Mouse (Mus musculus) colon, adult 2 months (tissue): ENCODE data around the gene Pgk1. TPM values are rescaled to one million over a fixed set of nuclear protein-coding genes. Genes with fewer than 3 reads are reported as not detected.

Experiments
- polyA plus RNA-seq: library from polyadenylated mRNA; depleted of rRNA; stranded (reverse); fragments of >200 nt; gene quantifications from 2 replicates; pipeline ENCODE4 v1.2.3, GENCODE M21; 2012; rRNA removed

Pgk1 gene
- polyA plus RNA-seq, result 59.7 and 67.2 TPM in 2 replicates

GRCm38 (mm10) chrX:106186713-106187649, at the start of gene Pgk1:
Gene Pgk1 (plus strand): TSS chrX:106187100.

GRCm38 (mm10) chrX:106142936-106143335, 44.0 kb upstream of the Pgk1 start, which contains the start of gene Tlr13:
Gene Tlr13 (plus strand): TSS chrX:106143204.

GRCm38 (mm10) chrX:106221058-106221457, 34.2 kb downstream of the Pgk1 start, which contains the start of gene Taf9b:
Gene Taf9b (minus strand): TSS chrX:106221158.

Other genes starting within 250 kb of the Pgk1 start
- 3.2 and 3.3 TPM in 2 replicates for gene Magt1, start 175.2 kb upstream of the Pgk1 start, polyA plus RNA-seq
- gene Cox7b, start 171.4 kb upstream of the Pgk1 start, polyA plus RNA-seq, result 137 and 156 TPM in 2 replicates
- 2.3 and 2.8 TPM in 2 replicates for gene Atp7a, start 159.8 kb upstream of the Pgk1 start, polyA plus RNA-seq
- gene Tlr13, start 43.9 kb upstream of the Pgk1 start, polyA plus RNA-seq, result 0.25 and 0.28 TPM in 2 replicates
- 1.4 and 2.2 TPM in 2 replicates for gene Taf9b, start 34.1 kb downstream of the Pgk1 start, polyA plus RNA-seq
- gene Fnd3c2, start 68.3 kb downstream of the Pgk1 start, polyA plus RNA-seq, result not detected in 2 replicates